Mouse (Mus musculus): ENCODE measurements around the gene Zfp503.

DNA sequence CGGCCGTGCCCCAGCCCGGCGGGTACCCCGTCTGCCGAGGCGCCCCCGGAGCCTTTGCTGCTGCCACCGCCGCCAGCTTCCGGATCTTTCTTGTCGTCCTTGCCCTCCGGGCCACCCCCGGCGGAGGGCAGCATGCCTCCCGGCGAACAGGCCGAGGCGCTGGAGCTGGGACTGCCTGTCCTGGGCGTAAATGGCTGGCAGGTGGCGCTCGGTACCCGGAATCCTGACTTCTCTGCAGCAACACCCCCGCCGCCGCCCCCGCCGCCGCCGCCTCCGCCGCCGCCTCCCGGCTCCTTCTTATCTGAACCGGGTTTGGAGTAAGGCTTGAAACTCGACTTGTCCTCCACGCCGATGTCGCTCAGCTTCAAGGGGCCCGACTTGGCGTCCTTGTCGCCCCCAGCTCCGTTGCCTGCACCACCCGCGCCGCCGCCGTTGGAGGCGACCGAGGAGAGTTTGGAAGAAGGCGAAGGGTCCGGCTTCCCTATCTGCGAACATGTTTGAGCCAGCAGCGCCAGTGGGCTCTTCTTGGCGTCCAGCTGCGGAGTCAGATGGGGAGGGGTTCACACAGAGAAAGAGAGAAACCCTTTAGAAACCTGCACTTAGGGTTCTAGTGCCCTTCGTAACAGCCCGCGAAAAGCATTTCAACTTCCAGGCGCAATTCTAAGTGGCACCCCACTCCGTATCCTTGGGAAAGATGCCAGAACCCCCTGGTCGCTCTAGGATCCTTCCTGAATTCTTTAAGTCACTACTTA, 3.2 kb downstream of the Zfp503 start:
- TF ChIP-seq GATA1 (IDR thresholded peaks at IDR 0.05; ENCODE audit: low read length) (no peak), TAL1 (IDR thresholded peaks at IDR 0.05; ENCODE audit: low read length) (no peak)

Data from erythroblast, embryonic 14.5 days (primary cell).